Mouse (Mus musculus): ENCODE data around the gene Hoxc11. TPM values are rescaled to one million over a fixed set of nuclear protein-coding genes. Genes with fewer than 3 reads are reported as not detected.

Gene Hoxc11
- total RNA-seq (2015) (not detected in 2 replicates), total RNA-seq (2017) (not detected in 2 replicates)

DNA sequence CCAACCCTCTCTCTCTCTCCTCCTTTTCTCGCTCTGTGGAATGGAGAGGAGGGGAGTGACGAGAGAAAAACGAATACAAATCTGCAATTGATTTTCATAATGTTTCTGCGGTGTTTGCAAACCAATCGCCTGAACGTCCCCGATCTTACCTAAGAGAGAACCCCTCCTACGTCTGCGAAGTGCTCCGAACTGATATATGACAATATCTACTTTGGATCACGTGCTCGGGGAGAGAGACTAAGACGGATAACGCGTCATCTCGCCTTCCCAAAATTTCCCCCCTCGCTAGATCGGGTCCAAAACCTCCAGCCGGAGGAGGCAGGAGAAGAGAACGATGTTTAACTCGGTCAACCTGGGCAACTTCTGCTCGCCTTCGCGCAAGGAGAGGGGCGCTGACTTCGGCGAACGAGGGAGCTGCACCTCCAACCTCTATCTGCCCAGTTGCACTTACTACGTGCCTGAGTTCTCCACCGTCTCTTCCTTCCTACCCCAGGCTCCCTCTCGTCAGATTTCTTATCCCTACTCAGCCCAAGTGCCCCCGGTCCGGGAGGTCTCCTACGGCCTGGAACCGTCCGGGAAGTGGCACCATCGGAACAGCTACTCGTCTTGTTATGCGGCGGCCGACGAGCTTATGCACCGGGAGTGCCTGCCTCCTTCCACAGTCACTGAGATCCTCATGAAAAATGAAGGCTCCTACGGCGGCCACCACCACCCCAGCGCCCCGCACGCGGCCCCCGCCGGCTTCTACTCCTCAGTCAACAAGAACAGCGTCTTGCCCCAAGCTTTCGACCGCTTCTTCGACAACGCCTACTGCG lies at the start of gene Hoxc11:
TSS of gene Hoxc11 (plus strand) at position 236 of the 815 bp plus-strand sequence.
- ATAC-seq (replicated peaks; ENCODE audit: poor library complexity) = no peak

DNA sequence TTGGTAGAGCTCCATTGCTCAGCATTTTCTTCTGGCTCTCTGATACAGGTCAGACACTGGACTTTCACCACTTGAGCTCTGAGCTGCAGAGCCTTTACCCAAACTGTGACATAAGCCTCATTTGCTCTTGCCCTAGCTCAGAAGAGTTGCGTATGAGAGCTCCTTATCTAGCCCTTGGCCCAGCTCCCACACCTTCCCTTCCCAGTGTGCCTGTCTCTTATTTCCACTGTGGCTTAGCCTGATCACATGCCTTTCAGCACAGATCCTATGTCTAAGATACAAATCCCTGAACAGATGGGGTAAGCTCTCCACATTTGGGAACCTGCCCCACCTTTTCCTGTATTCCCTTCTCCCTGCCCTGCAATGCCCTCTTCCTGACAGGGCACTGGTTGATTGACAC lies 49.3 kb upstream of the Hoxc11 start:
- no peak for ATAC-seq (replicated peaks; ENCODE audit: poor library complexity)

DNA sequence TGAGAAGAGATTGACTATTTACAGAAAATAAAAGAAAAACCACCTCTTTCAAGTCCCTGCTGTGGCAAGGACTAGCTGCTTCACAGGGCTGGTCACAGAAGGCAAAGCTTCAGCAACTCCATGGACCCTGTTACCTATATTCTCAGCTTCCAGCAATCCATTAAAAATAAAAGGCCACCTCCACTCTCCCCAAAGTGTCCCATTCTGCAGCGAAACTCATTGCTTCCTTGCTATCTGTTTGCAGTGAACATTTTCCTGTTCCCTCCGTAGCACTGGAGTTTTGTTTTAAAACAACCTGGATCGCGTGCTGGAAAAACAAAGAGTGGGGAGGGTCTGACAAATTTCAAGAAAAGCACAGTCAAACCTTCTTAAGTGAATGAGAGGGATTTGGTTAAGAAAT lies 44.7 kb upstream of the Hoxc11 start:
- no peak for ATAC-seq (replicated peaks; ENCODE audit: poor library complexity)

DNA sequence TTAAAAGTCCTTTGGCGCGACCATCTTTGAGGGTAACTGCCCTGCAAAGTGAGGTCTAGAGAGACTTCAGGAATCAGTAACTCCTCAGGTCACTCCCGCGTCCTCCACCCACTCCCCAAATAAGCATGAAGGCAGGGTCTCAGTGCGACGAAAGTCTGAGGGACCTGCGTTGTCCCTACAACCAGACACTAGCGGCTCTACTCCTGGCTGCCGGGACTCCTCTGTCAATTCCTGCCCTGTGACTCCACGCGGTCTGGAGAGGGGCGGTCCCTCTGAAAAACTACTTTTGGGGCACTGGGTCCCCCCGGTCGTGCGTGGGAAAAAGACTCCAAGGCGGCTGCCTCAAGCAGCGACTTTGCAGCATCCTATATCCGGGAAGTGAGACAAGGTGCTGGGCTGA lies 44.2 kb upstream of the Hoxc11 start:
- no peak for ATAC-seq (replicated peaks; ENCODE audit: poor library complexity)

DNA sequence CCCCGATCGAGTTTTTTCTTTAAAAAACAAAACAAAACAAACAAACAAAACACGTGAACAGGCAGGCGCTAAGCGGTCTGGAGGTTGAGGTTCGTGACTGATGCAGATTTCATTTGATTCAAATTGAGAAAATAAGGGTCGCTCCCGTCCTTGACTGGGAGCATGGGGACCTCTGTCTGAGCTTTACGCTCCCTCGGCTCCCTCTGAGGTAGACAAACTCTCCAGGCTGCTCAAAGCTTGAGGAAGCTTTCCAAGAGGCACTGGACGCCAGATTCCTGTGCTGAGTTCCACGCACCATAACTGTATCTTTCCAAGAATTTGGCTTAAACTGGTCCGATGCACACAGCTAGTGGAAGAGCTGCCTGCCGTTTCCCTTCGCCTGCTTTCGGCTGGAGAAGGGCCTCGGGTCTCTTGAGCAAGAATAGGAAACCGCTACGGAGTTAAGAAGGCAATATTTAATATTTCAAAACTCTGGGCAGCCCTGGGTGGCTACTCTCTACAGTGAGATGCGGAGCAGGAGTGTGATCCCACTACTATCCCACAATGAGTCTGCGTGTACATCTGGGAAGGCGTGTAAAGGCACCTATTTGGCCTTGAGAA lies 43.6 kb upstream of the Hoxc11 start:
- no peak for ATAC-seq (replicated peaks; ENCODE audit: poor library complexity)

DNA sequence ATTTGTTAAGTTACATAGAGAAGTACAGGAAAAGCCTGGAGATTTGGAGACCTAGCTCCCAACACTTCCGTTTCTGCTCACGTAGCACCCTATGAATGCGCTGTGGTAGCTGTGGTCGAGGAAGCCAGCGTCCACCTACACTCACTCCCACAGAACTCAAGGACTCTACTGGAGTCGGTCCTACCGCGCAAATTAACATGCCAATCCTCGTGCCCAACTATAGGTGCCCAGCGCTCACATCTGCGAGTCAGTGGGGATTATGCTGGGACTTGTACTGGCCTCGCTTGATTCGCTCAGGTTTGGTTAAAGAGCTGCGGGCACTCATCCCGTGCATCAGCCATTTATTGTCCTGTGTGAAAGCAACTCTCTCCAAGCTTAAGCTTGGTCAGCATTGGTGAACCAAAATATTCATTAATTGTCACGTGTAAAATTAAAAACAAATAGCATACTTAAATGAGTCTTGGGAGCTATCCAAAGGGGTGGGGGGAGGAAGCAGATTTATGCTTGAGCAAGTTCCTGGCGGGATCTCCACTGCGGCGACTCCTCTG lies 41.1 kb upstream of the Hoxc11 start:
- no peak for ATAC-seq (replicated peaks; ENCODE audit: poor library complexity)

DNA sequence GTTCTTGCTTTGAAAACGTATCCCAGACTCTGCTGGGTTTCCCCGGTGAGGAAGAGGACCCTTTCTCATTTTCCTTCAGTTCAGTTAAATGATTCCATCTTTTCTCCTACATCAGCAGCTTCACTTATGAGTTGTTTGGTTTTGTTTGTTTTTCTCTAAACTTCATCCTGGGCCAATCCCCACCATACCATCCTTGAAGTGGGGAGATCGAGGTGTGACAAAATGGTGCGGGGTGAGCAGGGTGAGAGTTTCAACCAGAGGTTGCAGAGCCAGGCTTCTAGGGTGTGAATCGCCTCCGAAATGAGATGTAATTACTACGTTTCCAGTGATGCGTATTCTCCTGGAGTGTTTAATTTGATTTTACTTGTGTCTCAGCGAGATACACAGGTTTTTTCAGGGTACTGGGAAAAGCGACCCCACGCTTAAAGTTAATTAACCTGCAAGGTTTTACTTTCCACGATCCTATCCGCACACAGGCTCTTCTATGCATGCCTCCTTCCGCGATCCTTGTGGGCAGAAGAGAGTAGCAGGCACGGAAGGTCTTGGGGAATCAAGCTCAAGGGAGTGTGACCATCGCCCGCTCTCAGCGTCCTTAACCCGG lies 36.2 kb upstream of the Hoxc11 start:
- ATAC-seq (replicated peaks; ENCODE audit: poor library complexity) = no peak

DNA sequence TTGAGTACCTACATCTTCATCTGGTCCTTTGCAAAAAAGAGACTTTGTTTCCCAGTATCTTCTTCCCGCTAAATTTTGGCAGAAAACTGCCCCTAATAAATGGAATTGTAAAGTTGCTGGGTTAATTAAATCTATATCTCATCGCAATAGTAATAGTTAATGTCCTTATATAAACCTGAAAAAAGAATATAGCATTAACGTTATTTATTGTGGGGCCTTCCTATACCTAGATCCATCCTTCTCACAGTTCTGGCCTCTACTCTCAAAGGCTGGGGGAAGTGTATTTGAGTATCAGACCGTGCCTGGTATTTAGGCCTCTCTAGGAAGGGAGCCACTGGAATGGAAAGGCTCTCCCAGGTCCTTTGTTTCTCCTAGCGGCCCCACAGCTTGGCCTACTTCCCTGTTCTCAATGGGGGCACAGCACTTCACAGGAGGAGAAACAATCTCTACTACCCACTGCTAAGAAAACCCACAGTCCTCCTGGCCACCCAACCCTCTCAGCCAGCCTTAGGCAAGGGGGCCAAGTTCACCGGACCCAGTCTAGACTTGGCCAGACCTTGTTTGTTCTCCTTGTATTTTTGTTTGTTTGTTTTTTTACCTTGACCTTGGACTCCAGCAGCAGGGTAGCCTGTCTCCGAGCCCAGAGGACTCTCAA lies 35.5 kb upstream of the Hoxc11 start:
- ATAC-seq (replicated peaks; ENCODE audit: poor library complexity) = no peak

DNA sequence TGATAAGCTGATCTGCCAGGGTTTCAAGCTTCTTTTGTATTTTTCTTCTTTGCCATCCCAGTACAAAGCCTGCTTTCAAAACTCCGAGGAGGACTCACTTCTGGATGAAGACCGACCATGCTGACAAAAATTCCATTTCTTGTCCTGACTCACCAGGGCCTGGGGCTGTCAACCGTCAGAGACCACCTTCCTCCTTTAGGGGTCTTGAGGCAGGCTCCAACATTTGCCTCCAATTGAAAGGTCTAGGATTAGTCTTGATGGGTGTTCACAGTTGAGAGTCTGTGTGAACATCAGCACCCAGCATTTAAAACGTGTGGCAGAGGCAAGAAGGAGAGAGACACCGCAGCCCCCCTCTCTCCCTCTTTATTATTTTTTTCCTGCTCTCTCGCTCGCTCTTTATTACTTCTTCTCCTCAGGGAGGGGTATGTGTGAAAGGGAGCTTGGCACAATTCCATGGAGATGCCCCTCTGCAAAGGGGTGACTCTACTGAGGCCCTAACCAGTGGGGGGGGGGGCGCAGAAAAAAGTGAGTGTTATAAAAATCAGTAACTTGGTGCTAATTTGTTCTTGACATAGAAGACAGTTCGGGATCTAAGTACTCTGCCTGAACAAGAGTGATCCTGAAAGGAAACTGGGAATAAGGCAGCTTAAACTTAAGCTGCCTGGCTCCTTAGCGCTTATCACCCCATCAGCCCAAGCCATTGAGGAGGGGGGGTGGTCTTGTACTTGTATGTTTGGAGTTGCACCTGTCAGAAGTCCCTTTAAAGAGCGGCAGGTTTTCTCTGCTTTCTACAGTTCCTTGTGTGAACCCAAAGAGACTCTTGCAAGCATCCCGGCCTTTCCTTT lies 34.7 kb upstream of the Hoxc11 start:
- no peak for ATAC-seq (replicated peaks; ENCODE audit: poor library complexity)

DNA sequence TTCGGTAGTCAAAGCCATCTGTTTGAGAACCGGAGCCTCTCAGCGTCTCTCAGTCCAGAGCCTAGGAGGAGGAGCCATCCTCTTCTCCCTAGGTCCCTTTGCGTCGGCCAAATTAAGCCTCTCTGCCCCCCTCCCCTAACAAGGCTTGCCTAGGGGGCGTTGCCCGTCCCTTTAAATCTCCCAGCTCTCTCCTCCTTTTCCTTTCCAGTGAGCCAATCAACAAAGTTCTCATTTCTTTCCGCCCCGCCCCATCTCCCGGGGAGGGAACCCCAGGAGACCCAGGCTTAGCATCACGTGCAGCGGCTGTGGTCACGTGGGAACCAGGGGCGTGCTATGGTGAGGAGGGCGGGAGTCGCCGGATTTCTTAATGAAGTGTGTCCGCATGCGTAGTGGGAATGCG lies 33.6 kb upstream of the Hoxc11 start:
- ATAC-seq (replicated peaks; ENCODE audit: poor library complexity) = peak; percentile 34; the same call in 1 of the 2 replicates

DNA sequence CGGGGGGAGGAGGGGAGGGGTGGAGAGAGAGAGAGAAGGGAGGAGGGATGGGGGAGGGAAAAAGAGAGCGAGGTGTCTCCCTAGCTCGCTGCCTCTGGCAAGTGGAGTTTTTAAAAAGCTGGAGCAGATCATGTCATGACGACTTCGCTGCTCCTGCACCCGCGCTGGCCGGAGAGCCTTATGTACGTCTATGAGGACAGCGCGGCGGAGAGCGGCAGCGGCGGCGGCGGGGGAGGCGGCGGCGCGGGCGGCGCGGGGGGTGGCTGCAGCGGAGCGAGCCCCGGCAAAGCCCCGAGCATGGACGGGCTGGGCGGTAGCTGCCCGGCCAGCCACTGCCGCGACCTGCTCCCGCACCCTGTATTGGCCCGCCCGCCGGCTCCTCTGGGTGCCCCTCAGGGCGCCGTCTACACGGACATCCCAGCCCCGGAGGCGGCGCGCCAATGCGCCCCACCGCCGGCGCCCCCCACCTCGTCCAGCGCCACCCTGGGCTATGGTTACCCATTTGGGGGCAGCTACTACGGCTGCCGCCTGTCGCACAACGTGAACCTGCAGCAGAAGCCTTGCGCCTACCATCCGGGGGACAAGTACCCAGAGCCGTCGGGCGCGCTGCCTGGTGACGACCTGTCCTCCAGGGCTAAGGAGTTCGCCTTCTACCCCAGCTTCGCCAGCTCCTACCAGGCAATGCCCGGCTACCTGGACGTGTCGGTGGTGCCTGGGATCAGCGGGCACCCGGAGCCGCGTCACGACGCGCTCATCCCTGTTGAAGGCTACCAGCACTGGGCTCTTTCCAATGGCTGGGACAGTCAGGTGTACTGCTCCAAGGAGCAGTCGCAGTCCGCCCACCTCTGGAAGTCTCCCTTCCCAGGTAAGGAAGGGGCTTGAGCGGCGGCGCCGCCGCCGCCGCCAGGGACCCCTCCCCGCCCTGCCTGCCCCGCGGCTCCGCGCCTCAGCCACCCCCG lies 32.9 kb upstream of the Hoxc11 start, which contains the start of gene Hoxc13:
TSS of gene Hoxc13 (plus strand) at position 51 of the 959 bp plus-strand sequence.
- no peak for ATAC-seq (replicated peaks; ENCODE audit: poor library complexity)

DNA sequence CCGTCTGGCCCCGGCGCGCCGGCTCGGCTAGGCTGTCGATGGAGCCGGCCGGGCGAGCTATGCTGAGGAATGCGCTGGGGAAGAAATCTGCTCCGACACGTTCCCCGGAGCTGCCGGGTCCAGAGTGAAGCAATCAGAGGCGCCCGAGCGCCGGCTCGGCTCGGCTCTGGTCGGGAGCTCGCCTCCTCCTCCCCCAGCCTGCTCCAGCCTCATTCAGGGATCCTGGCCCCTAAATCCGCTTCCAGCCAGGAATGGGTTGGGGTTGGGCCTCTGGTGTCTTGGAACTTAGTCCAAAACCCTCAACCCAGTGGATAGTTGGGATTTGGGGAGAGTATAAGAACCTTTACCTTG lies 32.2 kb upstream of the Hoxc11 start:
- no peak for ATAC-seq (replicated peaks; ENCODE audit: poor library complexity)

DNA sequence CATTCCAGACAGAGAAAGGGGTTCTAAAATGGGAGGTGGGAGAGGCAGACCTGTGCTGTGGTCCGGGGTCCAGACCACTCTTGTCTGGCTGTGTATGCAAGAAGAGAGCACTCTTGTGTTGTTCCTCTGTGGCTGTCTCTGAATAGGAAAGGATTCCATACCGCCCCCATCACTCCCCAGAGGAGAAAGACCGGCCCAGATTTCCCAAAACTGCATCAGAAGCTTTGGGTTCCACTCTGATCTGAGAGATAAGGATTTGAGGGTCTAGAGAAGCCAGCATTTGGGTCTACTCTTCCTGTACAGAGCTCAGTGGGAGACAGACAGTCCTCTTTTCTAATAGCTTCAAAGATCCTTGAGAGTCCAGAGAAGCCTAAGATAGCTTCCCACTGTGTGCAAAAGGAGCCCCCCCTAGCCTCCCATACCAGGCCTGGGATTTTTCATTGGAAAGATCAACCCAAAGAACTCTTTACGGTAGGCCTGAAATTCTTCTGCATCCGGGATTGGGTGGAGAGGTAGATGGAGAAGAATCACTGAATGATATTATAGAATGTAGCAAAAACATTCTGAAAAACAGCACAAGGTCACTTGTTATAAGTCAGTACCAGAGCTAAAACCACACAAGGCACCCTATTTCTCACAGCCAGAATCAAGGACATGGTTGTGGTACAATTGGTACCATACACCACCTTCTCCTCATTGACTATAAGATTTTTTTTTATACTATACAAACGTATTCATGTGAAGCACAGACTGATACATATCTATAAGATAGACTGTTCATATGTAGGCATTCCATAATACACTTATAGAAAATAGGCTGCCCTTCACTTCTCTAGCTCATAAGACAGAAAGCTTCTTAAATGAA lies 31.4 kb upstream of the Hoxc11 start:
- no peak for ATAC-seq (replicated peaks; ENCODE audit: poor library complexity)

DNA sequence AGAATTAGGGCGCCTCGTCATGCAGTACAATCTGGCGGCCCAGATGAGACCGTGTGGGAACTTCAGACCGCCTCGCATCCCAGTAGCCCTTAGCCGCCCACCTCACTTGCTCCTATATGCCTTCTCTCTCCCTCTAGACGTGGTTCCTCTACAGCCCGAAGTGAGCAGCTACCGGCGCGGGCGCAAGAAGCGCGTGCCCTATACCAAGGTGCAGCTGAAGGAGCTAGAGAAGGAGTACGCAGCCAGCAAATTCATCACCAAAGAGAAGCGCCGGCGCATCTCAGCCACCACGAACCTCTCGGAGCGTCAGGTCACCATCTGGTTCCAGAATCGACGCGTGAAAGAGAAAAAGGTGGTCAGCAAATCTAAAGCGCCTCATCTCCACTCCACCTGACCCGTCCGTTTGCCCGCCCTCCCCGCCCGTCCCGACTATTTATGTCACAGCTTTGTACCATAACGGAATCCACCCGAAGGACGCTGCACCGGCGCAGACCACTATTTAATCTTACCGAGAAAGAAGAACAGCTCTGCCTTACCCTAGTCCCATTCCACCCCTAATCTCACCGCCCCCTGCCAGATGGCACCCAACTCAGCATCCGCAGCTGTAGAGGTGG lies 27.1 kb upstream of the Hoxc11 start:
- no peak for ATAC-seq (replicated peaks; ENCODE audit: poor library complexity)

DNA sequence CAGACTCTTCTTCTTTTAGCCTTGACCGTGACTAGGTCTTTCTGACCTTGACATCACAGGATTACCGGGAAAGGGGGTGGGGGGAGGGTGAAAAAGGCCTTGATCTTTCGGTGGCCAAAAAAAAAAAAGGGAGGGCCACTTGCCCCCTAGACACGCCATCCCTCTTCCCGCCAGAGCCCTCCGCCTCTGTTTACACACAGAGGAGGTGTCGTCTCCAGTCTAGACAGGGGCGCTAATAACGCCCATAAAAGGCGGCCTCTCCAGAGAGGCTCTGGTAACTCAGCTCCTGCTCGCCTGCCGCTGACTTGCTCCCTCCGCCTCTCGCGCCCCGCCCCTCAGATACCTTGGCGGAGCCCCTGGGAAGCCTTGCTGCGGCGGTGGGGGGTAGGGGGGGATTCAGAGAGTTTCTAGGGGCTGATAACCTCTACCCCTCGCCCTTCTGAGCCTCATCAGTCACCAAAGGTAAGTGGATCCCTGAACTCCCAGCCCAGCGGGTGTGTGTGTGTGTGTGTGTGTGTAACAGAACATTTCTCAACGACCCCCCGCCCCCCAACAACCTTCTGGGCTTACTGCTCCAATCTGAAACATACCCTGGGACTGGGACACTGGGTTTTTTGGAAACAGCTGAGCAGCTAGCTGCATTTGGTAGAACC lies 22.4 kb upstream of the Hoxc11 start:
- no peak for ATAC-seq (replicated peaks; ENCODE audit: poor library complexity)

DNA sequence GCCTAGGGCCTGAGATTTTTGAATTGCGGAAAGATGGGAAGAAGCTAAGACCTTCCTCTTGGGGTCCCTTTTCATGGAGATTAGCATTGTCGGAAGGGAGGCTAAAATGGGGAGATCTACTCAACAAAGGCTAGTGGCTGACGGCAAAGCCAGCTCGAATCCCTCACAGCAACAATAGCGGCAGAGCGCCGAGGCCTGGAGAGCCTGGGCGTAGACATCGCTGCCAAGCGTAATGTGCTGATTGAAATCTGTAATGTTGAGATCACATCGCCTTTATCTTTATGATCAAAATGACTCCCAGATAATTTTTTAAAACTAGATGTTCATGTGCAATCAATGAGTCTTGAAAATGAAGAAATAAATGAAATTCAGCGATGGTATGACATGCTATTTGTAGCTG lies 19.8 kb upstream of the Hoxc11 start:
- no peak for ATAC-seq (replicated peaks; ENCODE audit: poor library complexity)

DNA sequence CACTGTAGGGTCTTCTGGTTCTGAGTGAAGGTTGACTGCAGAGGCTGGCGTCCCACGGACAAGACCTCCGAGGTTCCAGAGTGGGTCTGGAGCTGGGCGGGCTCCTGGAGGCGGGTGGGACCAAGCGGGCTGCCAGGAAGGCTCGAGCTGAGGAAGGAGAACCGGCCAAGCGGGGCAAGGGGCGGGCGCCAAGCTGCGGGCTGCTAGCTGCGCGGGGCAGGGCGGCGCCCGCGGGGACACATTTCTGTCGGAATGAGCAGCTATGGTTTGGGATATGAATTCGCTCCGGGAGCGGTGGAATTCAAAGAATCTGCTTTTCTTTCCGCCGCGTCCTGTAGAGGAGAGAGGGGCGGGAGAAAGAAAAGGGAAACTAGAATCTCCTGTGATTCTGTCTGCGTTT lies 19.3 kb upstream of the Hoxc11 start:
- no peak for ATAC-seq (replicated peaks; ENCODE audit: poor library complexity)
